Mouse (Mus musculus) midbrain, embryonic 16.5 days (tissue): ENCODE measurements around the gene Efcab10. TPM values are rescaled to one million over a fixed set of nuclear protein-coding genes. Genes with fewer than 3 reads are reported as not detected.

Experiments
- ATAC-seq: fragments of 200-750 bp; cut with Nextera tagmentation; 2 replicates; pipeline ENCODE4 v1.8.0; 2017; ENCODE audit warnings: moderate TSS enrichment
- H3K27ac ChIP-seq: fragments of 300-500 bp; sonication (generic); 2 replicates; pipeline ENCODE4 v1.5.1; 2014; ENCODE audit warnings: mild to moderate bottlenecking, low read length, mixed read lengths
- H3K27me3 ChIP-seq: fragments of 300-500 bp; sonication (generic); 2 replicates; pipeline ENCODE4 v1.6.1; 2014; ENCODE audit warnings: low read depth, low read length, mixed read lengths; ENCODE audit not compliant: control insufficient read depth, insufficient read depth
- H3K36me3 ChIP-seq: fragments of 300-500 bp; sonication (generic); 2 replicates; pipeline ENCODE4 v1.6.1; 2014; ENCODE audit warnings: mild to moderate bottlenecking, low read length, moderate library complexity, mixed read lengths; ENCODE audit not compliant: control insufficient read depth, insufficient read depth
- H3K4me1 ChIP-seq: fragments of 300-500 bp; sonication (generic); 2 replicates; pipeline ENCODE4 v1.6.1; 2014; ENCODE audit warnings: mild to moderate bottlenecking, low read length, mixed read lengths; ENCODE audit not compliant: control insufficient read depth, insufficient read depth
- H3K4me2 ChIP-seq: fragments of 300-500 bp; sonication (generic); 2 replicates; pipeline ENCODE4 v1.6.1; 2014; ENCODE audit warnings: mild to moderate bottlenecking, low read length, mixed read lengths
- H3K4me3 ChIP-seq: fragments of 300-500 bp; sonication (generic); 2 replicates; pipeline ENCODE4 v1.5.1; 2014; ENCODE audit warnings: low read depth, mild to moderate bottlenecking, low read length, moderate library complexity, mixed read lengths
- H3K9ac ChIP-seq: fragments of 300-500 bp; sonication (generic); 2 replicates; pipeline ENCODE4 v1.6.1; 2014; ENCODE audit warnings: low read depth, low read length, mixed read lengths
- H3K9me3 ChIP-seq: fragments of 300-500 bp; sonication (generic); replicated peaks from 2 replicates; pipeline ENCODE4 v1.6.1; 2014; ENCODE audit warnings: mild to moderate bottlenecking, low read length, mixed read lengths; ENCODE audit not compliant: control insufficient read depth, poor library complexity, severe bottlenecking
- WGBS: fragments of 180-500 bp; shearing (Covaris S2); extraction: QIAGEN DNeasy Blood & Tissue Kit; methylation state at CpG from one replicate; pipeline ENCODE4 v1.1.7; 2014; 5-methylcytosine and 5-hydroxymethylcytosine counted together
- polyA plus RNA-seq: library from polyadenylated mRNA; unstranded; fragments of >200 nt; fragmentation: Nextera tagmentation; extraction: Ambion mirVana; gene quantifications from 2 replicates; pipeline ENCODE4 v1.2.1, GENCODE M21; 2015

Gene Efcab10
- polyA plus RNA-seq, 1 experiment from 2014 or later: 2.7 TPM

DNA sequence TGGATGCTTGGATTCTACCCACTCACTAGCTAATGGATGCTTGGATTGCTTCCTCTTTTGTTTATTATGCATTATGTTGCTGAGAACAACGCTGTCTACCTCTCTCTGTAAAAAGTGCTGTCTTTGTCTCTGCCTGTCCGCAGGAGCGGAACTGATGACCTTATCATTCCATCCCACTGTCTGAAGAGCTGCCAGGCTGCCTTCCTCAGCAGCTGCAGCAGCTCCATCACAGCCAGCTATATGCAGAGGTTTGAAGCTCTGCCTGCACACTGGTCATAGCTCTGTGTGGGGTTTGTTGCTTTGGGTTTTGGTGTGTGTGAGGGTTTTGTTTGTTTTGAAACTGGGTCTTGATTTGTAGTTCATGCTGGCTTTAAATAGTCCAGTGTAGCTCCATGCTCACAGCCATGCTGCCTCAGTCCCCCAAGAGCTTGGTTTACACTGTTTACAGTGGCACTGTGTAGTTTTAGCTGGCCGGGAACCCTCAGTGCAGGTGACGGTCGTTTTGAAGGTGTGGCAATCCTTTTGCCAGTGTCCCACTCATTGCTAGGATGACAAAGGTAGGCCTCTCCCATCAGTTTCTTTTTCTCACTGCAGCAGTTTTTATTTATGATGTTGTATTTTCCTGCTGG, 10.9 kb downstream of the Efcab10 start:
- no peaks in the 10 kb centered on the region for H3K27me3 ChIP-seq
- H3K9ac ChIP-seq: no peak overlapping the region
- H3K36me3 ChIP-seq: no peaks in the 10 kb centered on the region
- no peak overlapping the region for H3K4me3 ChIP-seq
- peaks cover 5% of the 10 kb centered on the region; the same call in 1 of the 2 replicates for H3K4me1 ChIP-seq
- no peaks in the 10 kb centered on the region for H3K9me3 ChIP-seq
- no peak overlapping the region for H3K4me2 ChIP-seq
- H3K27ac ChIP-seq: peak overlapping the region; percentile 18; the same call in 1 of the 2 replicates
- peak; percentile 73; the same call in 1 of the 2 replicates for ATAC-seq
- WGBS: 31% methylated on average over 6 of the region's 6 CpGs

DNA sequence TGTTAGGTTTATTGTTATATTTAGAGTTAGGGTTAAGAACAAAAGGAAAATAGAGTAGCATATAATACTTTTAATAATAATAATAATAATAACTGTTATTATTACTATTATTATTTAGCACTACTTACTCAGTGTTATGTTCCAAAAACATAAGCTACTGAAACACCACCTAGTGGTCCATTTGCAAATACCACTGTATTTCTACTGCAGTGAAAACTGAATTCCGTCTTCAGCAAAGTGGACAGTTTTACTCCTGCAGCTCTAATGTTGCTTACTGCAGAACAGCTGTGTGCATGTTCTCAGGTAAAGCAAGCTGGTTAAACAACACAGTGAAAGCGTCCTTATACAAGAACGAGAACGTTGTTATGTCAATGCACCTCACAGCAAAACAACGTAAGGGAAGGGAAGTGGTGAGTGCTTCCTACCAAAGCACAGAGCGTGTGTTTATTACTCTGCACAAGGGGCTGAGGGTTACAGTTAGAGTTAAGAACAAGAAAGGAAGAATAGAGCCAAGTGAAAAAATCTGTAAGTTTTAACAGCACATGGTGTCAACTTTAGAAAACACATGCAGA, 17.0 kb downstream of the Efcab10 start:
- 50% methylated on average over 6 of the region's 6 CpGs for WGBS
- no peak for ATAC-seq

DNA sequence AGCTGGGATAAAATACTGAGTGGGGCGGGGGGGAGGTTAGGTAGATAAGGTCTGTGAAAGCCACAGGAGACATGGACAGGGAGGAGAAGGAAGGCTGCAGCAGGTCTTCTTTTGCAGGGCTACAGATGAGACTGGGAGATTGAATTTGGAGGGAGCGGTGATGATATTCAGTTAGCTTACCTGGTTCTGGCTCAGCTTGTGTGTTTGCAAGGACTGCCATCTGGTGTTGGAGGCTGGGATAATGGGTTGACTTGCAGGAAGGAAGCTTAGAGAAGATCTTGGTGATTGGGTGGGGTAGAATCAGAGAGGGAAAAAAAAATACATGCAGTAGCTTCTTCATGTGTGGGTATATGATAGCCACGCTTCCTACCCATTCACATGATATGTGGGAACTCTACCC, 29.7 kb downstream of the Efcab10 start:
- no peaks in the 10 kb centered on the region for H3K36me3 ChIP-seq
- no peak overlapping the region for H3K4me3 ChIP-seq
- H3K9me3 ChIP-seq: no peaks in the 10 kb centered on the region
- peak; percentile 57 for ATAC-seq
- no peaks in the 10 kb centered on the region for H3K27me3 ChIP-seq
- no peak overlapping the region for H3K4me2 ChIP-seq
- H3K9ac ChIP-seq: no peak overlapping the region
- H3K4me1 ChIP-seq: no peaks in the 10 kb centered on the region
- 39% methylated on average over 3 of the region's 3 CpGs for WGBS
- H3K27ac ChIP-seq: no peak overlapping the region

More for the DNA sequence above, 17.0 kb downstream of the Efcab10 start:
- Histone ChIP-seq H3K4me3 (no peak overlapping the region), H3K9me3 (no peaks in the 10 kb centered on the region), H3K27me3 (no peaks in the 10 kb centered on the region), H3K9ac (no peak overlapping the region), H3K27ac (no peak overlapping the region), H3K36me3 (no peaks in the 10 kb centered on the region), H3K4me2 (no peak overlapping the region), H3K4me1 (no peaks in the 10 kb centered on the region)

DNA sequence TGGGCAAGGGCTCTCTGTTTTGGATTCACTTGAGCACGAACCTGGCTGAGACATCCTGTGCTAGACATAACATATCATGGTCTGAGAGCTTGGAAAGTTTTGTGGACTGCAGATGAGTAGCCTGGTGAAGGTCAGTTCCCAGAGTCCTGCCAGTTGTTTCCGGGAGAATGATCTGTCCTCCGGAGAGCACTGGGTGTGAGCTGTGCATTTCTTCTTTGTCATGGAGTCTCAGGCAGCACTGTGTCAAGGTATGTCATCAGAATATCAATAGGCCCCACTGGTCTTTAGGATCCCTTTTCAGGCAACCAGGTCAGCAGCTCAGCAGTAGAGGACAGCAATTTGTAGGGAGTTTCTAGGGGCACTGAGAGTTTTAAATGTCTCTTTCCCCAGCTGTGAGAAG, 32.6 kb downstream of the Efcab10 start:
- no peak overlapping the region for H3K27ac ChIP-seq
- no peak for ATAC-seq
- peaks cover 5% of the 10 kb centered on the region for H3K4me1 ChIP-seq
- no peaks in the 10 kb centered on the region for H3K36me3 ChIP-seq
- H3K4me2 ChIP-seq: no peak overlapping the region
- no peak overlapping the region for H3K9ac ChIP-seq
- 32% methylated on average over 3 of the region's 3 CpGs for WGBS
- H3K4me3 ChIP-seq: no peak overlapping the region
- no peaks in the 10 kb centered on the region for H3K9me3 ChIP-seq
- no peaks in the 10 kb centered on the region for H3K27me3 ChIP-seq

DNA sequence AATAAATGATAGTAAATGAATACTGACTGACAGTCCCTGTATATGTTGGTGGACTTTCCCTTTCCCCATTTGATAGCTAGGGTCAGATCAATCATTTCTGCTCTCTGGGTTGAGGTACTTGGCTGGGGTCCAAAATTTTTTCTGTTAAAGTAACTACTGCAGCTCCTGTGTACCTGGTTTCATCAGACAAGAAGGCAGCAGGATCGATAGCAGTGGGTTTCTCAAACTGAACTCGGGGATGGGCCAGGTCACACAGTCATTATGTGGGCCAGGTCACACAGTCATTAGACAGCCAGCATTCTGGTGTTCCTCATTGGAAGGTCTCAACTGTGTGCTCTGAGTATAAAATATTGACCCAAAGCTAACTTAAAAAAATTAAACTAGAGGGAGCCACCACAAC, 33.1 kb downstream of the Efcab10 start:
- H3K4me2 ChIP-seq: no peak overlapping the region
- no peak overlapping the region for H3K4me3 ChIP-seq
- WGBS: 80% methylated on average over 2 of the region's 2 CpGs
- no peak overlapping the region for H3K27ac ChIP-seq
- H3K9ac ChIP-seq: no peak overlapping the region
- ATAC-seq: no peak
- no peaks in the 10 kb centered on the region for H3K9me3 ChIP-seq
- no peaks in the 10 kb centered on the region for H3K27me3 ChIP-seq
- no peaks in the 10 kb centered on the region for H3K36me3 ChIP-seq
- H3K4me1 ChIP-seq: peaks cover 5% of the 10 kb centered on the region

DNA sequence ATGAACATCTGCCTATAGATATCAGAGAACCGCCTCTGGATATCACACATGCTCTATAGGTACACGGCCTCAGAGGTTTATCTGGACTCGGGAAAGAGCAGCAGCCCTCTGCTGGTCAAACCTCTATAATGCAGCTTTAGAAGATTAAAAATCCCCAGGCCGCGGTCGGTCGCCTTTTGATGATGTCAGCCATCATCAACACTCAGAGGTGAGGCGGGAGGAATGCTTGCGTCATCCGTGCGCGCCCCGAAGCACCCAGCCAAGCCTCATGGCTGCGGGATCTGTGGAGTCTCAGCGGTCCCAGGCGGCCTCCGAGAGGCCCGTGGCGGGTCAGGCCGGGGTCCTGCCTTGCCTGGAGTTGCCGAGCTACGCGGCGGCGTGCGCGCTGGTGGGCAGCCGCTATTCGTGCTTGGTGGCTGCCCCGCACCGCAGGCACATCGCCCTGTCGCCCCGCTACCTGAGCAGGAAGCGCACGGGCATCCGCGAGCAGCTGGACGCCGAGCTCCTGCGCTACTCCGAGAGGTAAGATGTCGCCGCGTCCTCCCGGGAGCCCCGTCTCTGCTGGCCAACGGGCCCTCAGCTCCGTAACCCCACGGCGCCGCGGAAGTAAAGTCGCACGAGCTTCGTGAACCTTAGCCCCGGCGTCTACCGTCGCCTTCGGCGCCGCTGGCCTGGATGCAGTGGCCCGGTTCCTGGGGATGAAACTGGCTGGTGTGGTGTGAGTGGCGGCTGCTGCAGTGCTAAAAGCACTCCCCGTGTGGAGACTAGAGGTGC, 34.9 kb downstream of the Efcab10 start, which contains the start of gene Twistnb:
Gene Twistnb, plus strand, starts transcription at position 249 of the 774 bp plus-strand sequence.
- H3K27ac ChIP-seq: peak within 1 kb of the TSS; percentile 76
- peak; percentile 96 for ATAC-seq
- whole genome bisulfite sequencing: under 1% methylated on average over 66 of the region's 66 CpGs
- peak within 1 kb of the TSS; percentile 61 for H3K4me2 ChIP-seq
- no peaks in the 10 kb centered on the region for H3K27me3 ChIP-seq
- peak within 1 kb of the TSS; percentile 84 for H3K9ac ChIP-seq
- peaks cover 5% of the 10 kb centered on the region for H3K4me1 ChIP-seq
- H3K36me3 ChIP-seq: no peaks in the 10 kb centered on the region
- H3K9me3 ChIP-seq: no peaks in the 10 kb centered on the region
- H3K4me3 ChIP-seq: peak within 1 kb of the TSS; percentile 92

DNA sequence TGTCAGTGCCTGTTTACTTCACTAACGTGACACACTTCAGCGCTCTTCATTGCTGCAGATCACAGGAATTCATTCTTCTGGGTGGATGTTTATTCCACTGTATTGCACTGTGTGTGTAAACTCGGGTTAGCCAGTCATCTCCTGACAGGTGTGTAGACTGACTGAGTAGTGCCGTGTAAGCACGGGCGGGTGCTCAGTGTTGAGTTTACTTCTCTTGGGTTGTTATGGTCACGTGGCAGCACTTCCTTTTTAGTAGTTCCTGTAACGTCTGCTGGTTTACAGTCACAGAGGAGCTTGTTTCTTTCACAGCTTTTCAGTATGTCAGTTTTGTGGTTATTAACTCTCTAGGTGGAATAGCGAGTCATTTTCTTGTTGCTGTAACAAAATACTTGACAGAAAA, 39.2 kb downstream of the Efcab10 start:
- Histone ChIP-seq H3K4me1 (peaks cover 5% of the 10 kb centered on the region), H3K4me3 (no peak overlapping the region), H3K4me2 (no peak overlapping the region), H3K36me3 (no peaks in the 10 kb centered on the region), H3K9ac (no peak overlapping the region), H3K27me3 (no peaks in the 10 kb centered on the region), H3K27ac (no peak overlapping the region), H3K9me3 (no peaks in the 10 kb centered on the region)
- WGBS: 93% methylated on average over 9 of the region's 9 CpGs
- no peak for ATAC-seq

DNA sequence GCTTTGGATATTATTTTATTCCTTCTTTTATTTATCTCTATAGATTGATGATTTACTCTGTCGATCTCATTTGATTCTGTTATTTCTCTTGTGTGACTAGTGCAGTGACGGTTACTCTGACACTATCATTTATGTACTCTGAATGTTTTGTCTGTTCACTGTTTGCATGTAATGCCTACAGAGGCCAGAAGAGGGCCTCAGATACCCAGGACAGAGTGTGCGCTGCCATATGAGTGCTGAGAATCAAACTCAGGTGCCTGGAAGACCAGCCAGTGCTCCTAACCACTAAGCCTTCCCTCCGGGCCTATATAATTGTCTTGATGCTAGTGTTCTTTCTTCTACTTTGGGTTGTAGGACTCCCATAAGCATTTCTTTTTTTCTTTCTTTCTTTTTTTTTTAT, 40.1 kb downstream of the Efcab10 start:
- no peak for ATAC-seq
- Histone ChIP-seq H3K27ac (no peak overlapping the region), H3K27me3 (no peaks in the 10 kb centered on the region), H3K9ac (no peak overlapping the region), H3K4me3 (no peak overlapping the region), H3K36me3 (no peaks in the 10 kb centered on the region), H3K4me1 (peaks cover 5% of the 10 kb centered on the region), H3K4me2 (no peak overlapping the region), H3K9me3 (no peaks in the 10 kb centered on the region)
- WGBS: 98% methylated on average over 4 of the region's 4 CpGs
